Mouse (Mus musculus): ENCODE data around the gene Rara. TPM values are rescaled to one million over a fixed set of nuclear protein-coding genes. Genes with fewer than 3 reads are reported as not detected.
A peak's percentile ranks its signal among the peaks of the same experiment; 100 is the strongest.

Gene Rara
- total and polyA plus RNA-seq, 3 experiments, result 4.5 to 13.7 (median 12.1) TPM

DNA sequence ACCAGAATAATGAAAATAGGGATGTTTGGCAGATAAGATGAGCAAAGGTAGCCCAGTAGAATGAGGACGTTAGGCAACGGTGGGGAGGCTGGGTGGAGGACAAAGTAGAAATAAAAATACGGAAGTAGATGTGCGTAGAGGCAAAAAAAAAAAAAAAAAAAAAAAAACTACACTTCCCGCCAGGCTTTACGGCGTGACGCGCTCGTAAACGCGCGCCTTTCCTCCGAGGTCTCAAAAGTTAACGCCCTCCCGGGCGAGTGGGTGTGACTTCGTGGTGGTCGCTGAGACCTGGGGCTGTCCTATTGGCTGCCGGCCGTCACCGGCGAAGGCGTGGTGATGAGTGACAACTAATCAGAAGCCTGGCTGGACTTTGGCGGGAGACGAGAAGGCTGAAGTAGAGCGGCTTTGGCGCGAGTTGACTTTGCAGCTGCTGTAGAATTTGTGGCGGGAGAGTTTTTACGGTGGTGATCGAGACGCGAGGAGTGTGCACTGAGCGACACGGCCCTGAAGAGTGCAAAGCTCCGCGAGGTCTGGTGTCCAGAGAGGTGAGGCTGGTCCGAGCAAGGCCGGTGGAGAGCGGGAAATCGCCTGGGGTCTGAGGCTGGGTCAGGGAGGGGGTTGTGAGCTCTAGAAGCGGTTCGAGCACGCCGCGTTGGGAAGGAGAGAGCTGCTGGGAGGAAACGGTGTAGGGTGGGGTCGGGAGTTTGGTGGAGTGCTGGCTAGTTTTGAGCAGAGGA is 20.0 kb upstream of the Rara start, which contains the start of gene Cdc6 (continued):
- peak; percentile 50 for TF ChIP-seq USF1 (IDR thresholded peaks at IDR 0.05; ENCODE audit: low read depth, low read length)
- TF ChIP-seq CHD2 (IDR thresholded peaks at IDR 0.05; ENCODE audit: low read length), result peak; percentile 88
- TF ChIP-seq SMC3 (IDR thresholded peaks at IDR 0.05; ENCODE audit: low read depth, low read length), result no peak
- no peak; the same call in 1 of the 2 replicates for TF ChIP-seq ZKSCAN1 (IDR thresholded peaks at IDR 0.05; ENCODE audit: borderline replicate concordance, low read depth, low read length)
- TF ChIP-seq PAX5 (IDR thresholded peaks at IDR 0.05; ENCODE audit: low read length), result no peak
- peak; percentile 98 for TF ChIP-seq TBP (conservative IDR thresholded peaks at IDR 0.05; ENCODE audit: low read depth, low read length)
- no peak for TF ChIP-seq CHD1 (IDR thresholded peaks at IDR 0.05; ENCODE audit: low read depth, low read length)
- peak; percentile 48; the same call in 1 of the 2 replicates for TF ChIP-seq GABPA (IDR thresholded peaks at IDR 0.05; ENCODE audit: insufficient replicate concordance, low read depth, low read length)
- TF ChIP-seq HCFC1 (IDR thresholded peaks at IDR 0.05; ENCODE audit: low read depth, low read length), result peak; percentile 99
- peak; percentile 39; the same call in 1 of the 2 replicates for TF ChIP-seq MEF2A (IDR thresholded peaks at IDR 0.05; ENCODE audit: borderline replicate concordance, low read depth, low read length)
- TF ChIP-seq JUN (IDR thresholded peaks at IDR 0.05; ENCODE audit: insufficient read depth, low read depth, low read length), result no peak
- TF ChIP-seq POLR2AphosphoS2 (IDR thresholded peaks at IDR 0.05; ENCODE audit: low read depth, low read length), result peak; percentile 90
- peak; percentile 78 for TF ChIP-seq MAZ (IDR thresholded peaks at IDR 0.05; ENCODE audit: low read depth, low read length)
- peak; percentile 59 for TF ChIP-seq NRF1 (IDR thresholded peaks at IDR 0.05; ENCODE audit: low read depth, low read length)
- 0 out of 2 replicates have a peak, but pooled peaks have one; percentile 14 for TF ChIP-seq MAFK (IDR thresholded peaks at IDR 0.05; ENCODE audit: insufficient replicate concordance, low read length)
- TF ChIP-seq CTCF (conservative IDR thresholded peaks at IDR 0.05 in 1 of 2, IDR thresholded peaks at IDR 0.05 in 1 of 2; ENCODE audit: low read depth in 2 of 2, low read length in 2 of 2), result no peak
- peak; percentile 91 for TF ChIP-seq MAX (IDR thresholded peaks at IDR 0.05; ENCODE audit: low read length)

DNA sequence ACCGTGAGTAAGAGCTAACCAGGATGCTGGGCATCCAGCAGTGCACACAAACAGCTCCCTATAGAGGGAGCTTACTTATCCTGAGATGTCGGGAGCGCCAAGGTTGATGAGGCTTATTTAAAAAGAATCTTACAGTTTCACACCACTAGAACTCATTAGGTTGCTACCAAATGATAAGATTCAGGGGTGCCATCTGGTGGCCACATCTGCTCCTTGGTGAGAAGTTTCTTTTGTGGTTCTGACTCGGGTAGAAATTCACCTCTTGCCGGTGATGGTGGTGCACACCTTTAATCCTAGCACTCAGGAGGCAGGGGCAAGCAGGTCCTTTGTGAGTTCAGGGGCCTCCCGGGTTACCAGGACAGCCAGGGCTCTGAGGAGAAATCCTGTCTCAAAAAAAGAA is 18.0 kb upstream of the Rara start:
- no peak overlapping the region for H3K27ac ChIP-seq (ENCODE audit: insufficient read depth, low read depth)
- peak overlapping the region; percentile 97 for H3K9ac ChIP-seq (ENCODE audit: insufficient read depth, low read depth)
- H3K79me2 ChIP-seq (replicated peaks; ENCODE audit: control insufficient read depth, extremely low read depth, insufficient read depth, poor library complexity, severe bottlenecking), result peaks cover 42% of the 10 kb centered on the region
- peaks cover 55 to 70% of the 10 kb centered on the region in 2 experiments for H3K36me3 ChIP-seq (replicated peaks in 1 of 2; ENCODE audit: control insufficient read depth in 1 of 2, insufficient read depth in 1 of 2, low read length in 1 of 2)
- dilution Hi-C loops (cut with MboI; ENCODE audit: extremely low pct_ligation_motif_present, extremely low pct_unique_long_range_greater_than_20kb, low sequenced_read_pairs) (no loop called here), in situ Hi-C loops (cut with MboI; ENCODE audit: low pct_ligation_motif_present, low pct_unique_long_range_greater_than_20kb, low sequenced_read_pairs) (loop anchor here (10.0 kb wide), 2 partner anchors 65 to 215 kb away; no protein-coding TSS in a partner anchor)
- DNase-seq (ENCODE audit: extremely low read depth), result peak; percentile 78
- no peaks in the 10 kb centered on the region for H3K27me3 ChIP-seq (replicated peaks)
- H3K4me1 ChIP-seq (ENCODE audit: control insufficient read depth in 1 of 2, insufficient read depth in 2 of 2), result peaks cover 6 to 32% of the 10 kb centered on the region in 2 experiments
- H3K4me2 ChIP-seq (ENCODE audit: insufficient read depth, low read depth, poor library complexity, severe bottlenecking), result peak overlapping the region; percentile 87
- no peaks in the 10 kb centered on the region for H3K9me3 ChIP-seq (replicated peaks; ENCODE audit: low read length)
- H3K4me3 ChIP-seq (replicated peaks in 1 of 3; ENCODE audit: low read depth in 2 of 3, low read length in 2 of 3, poor library complexity in 1 of 3), result peak overlapping the region; percentile 77 to 91 (median 79)
- TF ChIP-seq NRF1 (IDR thresholded peaks at IDR 0.05; ENCODE audit: low read depth, low read length), result no peak
- peak; percentile 30 to 90; a peak in 3 of 4 replicates for TF ChIP-seq CTCF (conservative IDR thresholded peaks at IDR 0.05 in 1 of 2, IDR thresholded peaks at IDR 0.05 in 1 of 2; ENCODE audit: low read depth in 2 of 2, low read length in 2 of 2)
- TF ChIP-seq BHLHE40 (IDR thresholded peaks at IDR 0.05; ENCODE audit: low read depth, low read length), result no peak
- TF ChIP-seq ZMIZ1 (IDR thresholded peaks at IDR 0.05; ENCODE audit: low read depth, low read length), result no peak
- TF ChIP-seq RAD21 (IDR thresholded peaks at IDR 0.05; ENCODE audit: low read depth, low read length), result peak; percentile 71
- TF ChIP-seq MYC (IDR thresholded peaks at IDR 0.05; ENCODE audit: low read depth, low read length), result peak; percentile 67; the same call in 1 of the 2 replicates
- no peak for TF ChIP-seq JUND (conservative IDR thresholded peaks at IDR 0.05; ENCODE audit: low read depth, low read length)
- no peak for TF ChIP-seq CHD1 (IDR thresholded peaks at IDR 0.05; ENCODE audit: low read depth, low read length)
- TF ChIP-seq RCOR1 (conservative IDR thresholded peaks at IDR 0.05; ENCODE audit: low read depth, low read length), result no peak
- TF ChIP-seq ZNF384 (IDR thresholded peaks at IDR 0.05; ENCODE audit: low read depth, low read length), result no peak
- no peak for TF ChIP-seq KAT2A (IDR thresholded peaks at IDR 0.05; ENCODE audit: insufficient replicate concordance, low read length)
- no peak for TF ChIP-seq TCF12 (IDR thresholded peaks at IDR 0.05; ENCODE audit: low read depth, low read length)
- no peak for TF ChIP-seq TBP (conservative IDR thresholded peaks at IDR 0.05; ENCODE audit: low read depth, low read length)
- no peak for TF ChIP-seq ZKSCAN1 (IDR thresholded peaks at IDR 0.05; ENCODE audit: borderline replicate concordance, low read depth, low read length)
- TF ChIP-seq USF2 (conservative IDR thresholded peaks at IDR 0.05; ENCODE audit: low read depth, low read length), result no peak
- TF ChIP-seq PAX5 (IDR thresholded peaks at IDR 0.05; ENCODE audit: low read length), result no peak
- TF ChIP-seq EP300 (IDR thresholded peaks at IDR 0.05; ENCODE audit: low read length), result no peak
- no peak for TF ChIP-seq GABPA (IDR thresholded peaks at IDR 0.05; ENCODE audit: insufficient replicate concordance, low read depth, low read length)
- peak; percentile 25; the same call in 1 of the 2 replicates for TF ChIP-seq ZC3H11A (IDR thresholded peaks at IDR 0.05; ENCODE audit: low read depth, low read length)
- no peak for TF ChIP-seq MAFK (IDR thresholded peaks at IDR 0.05; ENCODE audit: insufficient replicate concordance, low read length)
- no peak for TF ChIP-seq ELF1 (IDR thresholded peaks at IDR 0.05; ENCODE audit: low read depth, low read length)
- TF ChIP-seq MEF2A (IDR thresholded peaks at IDR 0.05; ENCODE audit: borderline replicate concordance, low read depth, low read length), result peak; percentile 32; the same call in 1 of the 2 replicates
- 0 out of 2 replicates have a peak, but pooled peaks have one; percentile 35 for TF ChIP-seq MAX (IDR thresholded peaks at IDR 0.05; ENCODE audit: low read length)
- TF ChIP-seq IRF4 (IDR thresholded peaks at IDR 0.05; ENCODE audit: low read depth, low read length), result peak; percentile 50
- no peak for TF ChIP-seq MXI1 (IDR thresholded peaks at IDR 0.05; ENCODE audit: low read depth, low read length)
- TF ChIP-seq SMC3 (IDR thresholded peaks at IDR 0.05; ENCODE audit: low read depth, low read length), result peak; percentile 84

Measured in CH12.LX (cell line).